Mouse (Mus musculus) naive thymus-derived CD4-positive, alpha-beta T cell, adult 5 months (primary cell): ENCODE data around the gene Krt71. TPM values are rescaled to one million over a fixed set of nuclear protein-coding genes. Genes with fewer than 3 reads are reported as not detected.

Experiments
- polyA plus RNA-seq: library from polyadenylated mRNA; unstranded; fragments of 100-300 nt; shearing (Covaris generic); gene quantifications from one replicate; pipeline ENCODE4 v1.2.1, GENCODE M21; 2017

Krt71 gene
- polyA plus RNA-seq: not detected

DNA sequence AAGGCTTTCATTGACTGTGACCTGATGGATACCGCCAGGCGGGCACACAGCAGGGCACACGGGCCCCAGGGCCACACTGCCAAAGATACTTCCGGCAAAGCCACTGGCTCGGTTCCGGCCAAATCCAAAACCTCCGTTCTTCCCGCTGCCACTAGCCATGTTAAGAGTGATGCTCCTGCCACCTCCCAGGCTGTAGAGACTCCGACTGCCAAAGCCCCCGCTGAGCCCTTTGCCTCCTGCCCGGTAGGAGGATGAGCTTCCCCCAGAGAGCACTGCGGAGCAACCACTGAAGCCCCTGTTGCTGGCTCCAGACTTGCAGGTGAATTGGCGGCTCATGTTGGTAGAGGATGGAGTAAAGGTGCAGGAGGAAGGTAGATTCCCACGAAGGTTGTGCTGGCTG lies at the start of gene Krt71:
TSS of gene Krt71 (minus strand) at position 399 of the 400 bp plus-strand sequence.

DNA sequence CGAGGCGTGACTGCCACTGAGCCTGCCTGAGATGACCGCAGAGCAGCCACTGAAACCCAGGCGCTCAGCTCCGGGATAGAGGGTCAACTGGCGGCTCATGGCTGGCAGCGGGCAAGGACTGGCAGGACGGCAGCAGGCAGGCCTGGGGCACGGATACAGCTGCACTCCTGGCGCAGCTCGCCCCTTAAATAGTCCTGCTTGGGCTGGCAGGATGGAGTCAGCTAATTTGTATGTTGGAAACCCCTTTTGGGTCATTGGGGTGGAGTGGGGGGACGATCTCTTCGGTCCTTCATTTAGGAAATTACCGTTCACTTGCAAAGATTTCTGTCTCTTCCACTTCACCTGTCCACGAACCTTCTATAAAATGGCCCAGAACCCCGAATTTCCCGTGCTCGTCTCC lies 43.5 kb upstream of the Krt71 start, which contains the start of gene Krt72:
TSS of gene Krt72 (minus strand) at position 101 of the 400 bp plus-strand sequence.

DNA sequence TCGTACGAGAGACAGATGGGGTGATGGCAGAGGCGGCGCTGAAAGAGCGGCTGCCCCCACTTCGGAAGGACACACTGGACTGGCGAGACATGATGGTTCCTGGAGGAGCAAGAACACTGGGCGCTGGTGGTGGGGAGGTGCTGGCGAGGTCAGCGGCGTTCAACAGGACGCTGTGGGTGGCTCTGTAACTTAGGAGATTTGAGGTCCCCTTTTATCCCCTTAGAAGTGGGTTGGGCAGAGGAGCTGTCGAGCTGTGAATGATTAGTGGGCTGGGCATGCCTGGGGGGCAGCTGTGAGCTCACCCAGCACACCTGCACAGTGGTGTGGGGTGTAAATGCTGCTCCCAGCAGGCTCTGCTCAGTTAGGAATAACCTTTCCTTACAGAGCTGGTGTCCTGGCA lies 30.2 kb downstream of the Krt71 start, which contains the start of gene Krt5:
TSS of gene Krt5 (minus strand) at position 179 of the 400 bp plus-strand sequence.

DNA sequence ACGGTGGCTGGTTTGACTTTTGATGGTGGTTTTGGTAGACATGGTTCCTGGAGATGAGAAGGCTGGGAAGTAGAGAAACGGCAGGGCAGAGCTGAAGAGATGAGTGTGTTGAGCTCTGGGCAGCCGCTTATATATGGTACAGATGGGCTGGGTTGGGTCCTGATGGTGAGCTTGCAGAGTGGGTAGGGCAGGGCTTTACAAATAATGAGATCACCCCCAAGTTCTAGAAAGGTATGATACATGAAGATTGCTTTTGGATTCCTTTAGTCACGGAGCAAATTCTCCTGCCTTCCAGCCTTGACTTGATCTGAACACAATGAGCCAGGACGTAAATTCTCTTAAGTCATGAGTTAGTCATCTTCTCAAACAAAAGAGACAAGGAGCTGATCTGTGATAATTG lies 48.7 kb downstream of the Krt71 start, which contains the start of gene Krt6a:
TSS of gene Krt6a (minus strand) at position 101 of the 400 bp plus-strand sequence.

Other genes with a start within 250 kb of the Krt71 start
- not detected for gene Gm49425, start 225.8 kb downstream of the Krt71 start, polyA plus RNA-seq
- gene Krt84, start 210.3 kb downstream of the Krt71 start, polyA plus RNA-seq: not detected
- not detected for gene Krt82, start 192.4 kb downstream of the Krt71 start, polyA plus RNA-seq
- not detected for gene Krt90, start 180.2 kb downstream of the Krt71 start, polyA plus RNA-seq
- gene Krt75, start 169.2 kb downstream of the Krt71 start, polyA plus RNA-seq: 0.10 TPM
- gene Gm5414, start 114.9 kb downstream of the Krt71 start, polyA plus RNA-seq: not detected
- gene Gm5478, start 95.7 kb downstream of the Krt71 start, polyA plus RNA-seq: not detected
- gene Krt6b, start 62.8 kb downstream of the Krt71 start, polyA plus RNA-seq: not detected
- not detected for gene Krt6a, start 48.8 kb downstream of the Krt71 start, polyA plus RNA-seq
- not detected for gene Krt5, start 30.2 kb downstream of the Krt71 start, polyA plus RNA-seq
- not detected for gene Krt72, start 43.4 kb upstream of the Krt71 start, polyA plus RNA-seq
- not detected for gene Krt73, start 59.2 kb upstream of the Krt71 start, polyA plus RNA-seq
- gene Krt2, start 75.1 kb upstream of the Krt71 start, polyA plus RNA-seq: not detected
- not detected for gene Krt1, start 107.7 kb upstream of the Krt71 start, polyA plus RNA-seq
- not detected for gene Krt77, start 126.6 kb upstream of the Krt71 start, polyA plus RNA-seq
- gene Krt76, start 149.8 kb upstream of the Krt71 start, polyA plus RNA-seq: not detected
- 0.16 TPM for gene Krt4, start 181.6 kb upstream of the Krt71 start, polyA plus RNA-seq
- not detected for gene Krt79, start 197.2 kb upstream of the Krt71 start, polyA plus RNA-seq
- not detected for gene Krt78, start 211.2 kb upstream of the Krt71 start, polyA plus RNA-seq